Mouse (Mus musculus) liver, embryonic 16.5 days (tissue): ENCODE results near the gene Gata2. TPM values are rescaled to one million over a fixed set of nuclear protein-coding genes. Genes with fewer than 3 reads are reported as not detected.

Experiments used
- ATAC-seq: fragments of 200-750 bp; cut with Nextera tagmentation; 2 replicates; pipeline ENCODE4 v1.8.0; 2017; ENCODE audit warnings: low read depth, mild to moderate bottlenecking, moderate number of reproducible peaks, moderate library complexity
- H3K27ac ChIP-seq: fragments of 300-500 bp; sonication (generic); 2 replicates; pipeline ENCODE4 v1.5.1; 2014; ENCODE audit warnings: mild to moderate bottlenecking, low read length
- H3K27me3 ChIP-seq: fragments of 300-500 bp; sonication (generic); 2 replicates; pipeline ENCODE4 v1.6.1; 2014; ENCODE audit warnings: low read depth, low read length, mixed read lengths; ENCODE audit not compliant: control insufficient read depth, insufficient read depth
- H3K36me3 ChIP-seq: fragments of 300-500 bp; sonication (generic); 2 replicates; pipeline ENCODE4 v1.6.1; 2014; ENCODE audit warnings: mild to moderate bottlenecking; ENCODE audit not compliant: control insufficient read depth, insufficient read depth
- H3K4me1 ChIP-seq: fragments of 300-500 bp; sonication (generic); 2 replicates; pipeline ENCODE4 v1.6.1; 2014; ENCODE audit warnings: low read depth, low read length, mixed read lengths; ENCODE audit not compliant: control insufficient read depth
- H3K4me2 ChIP-seq: fragments of 300-500 bp; sonication (generic); 2 replicates; pipeline ENCODE4 v1.6.1; 2014; ENCODE audit warnings: low read depth, low read length, mixed read lengths
- H3K4me3 ChIP-seq: fragments of 300-500 bp; sonication (generic); 2 replicates; pipeline ENCODE4 v1.5.1; 2014; ENCODE audit warnings: low read depth, mild to moderate bottlenecking, low read length
- H3K9ac ChIP-seq: fragments of 300-500 bp; sonication (generic); 2 replicates; pipeline ENCODE4 v1.6.1; 2014; ENCODE audit warnings: low read depth, low read length
- H3K9me3 ChIP-seq: fragments of 300-500 bp; sonication (generic); replicated peaks from 2 replicates; pipeline ENCODE4 v1.6.1; 2016; ENCODE audit warnings: low read length; ENCODE audit not compliant: control insufficient read depth
- WGBS: fragments of 180-500 bp; shearing (Covaris S2); extraction: QIAGEN DNeasy Blood & Tissue Kit; methylation state at CpG from one replicate; pipeline ENCODE4 v1.1.7; 2014; ENCODE audit not compliant: insufficient replicate concordance; 5-methylcytosine and 5-hydroxymethylcytosine counted together
- polyA plus RNA-seq: library from polyadenylated mRNA; unstranded; fragments of >200 nt; fragmentation: Nextera tagmentation; extraction: Ambion mirVana; gene quantifications from 2 replicates; pipeline ENCODE4 v1.2.1, GENCODE M21; 2015

The Gata2 gene
- polyA plus RNA-seq, 1 experiment from 2014 or later = 3.0 TPM

DNA sequence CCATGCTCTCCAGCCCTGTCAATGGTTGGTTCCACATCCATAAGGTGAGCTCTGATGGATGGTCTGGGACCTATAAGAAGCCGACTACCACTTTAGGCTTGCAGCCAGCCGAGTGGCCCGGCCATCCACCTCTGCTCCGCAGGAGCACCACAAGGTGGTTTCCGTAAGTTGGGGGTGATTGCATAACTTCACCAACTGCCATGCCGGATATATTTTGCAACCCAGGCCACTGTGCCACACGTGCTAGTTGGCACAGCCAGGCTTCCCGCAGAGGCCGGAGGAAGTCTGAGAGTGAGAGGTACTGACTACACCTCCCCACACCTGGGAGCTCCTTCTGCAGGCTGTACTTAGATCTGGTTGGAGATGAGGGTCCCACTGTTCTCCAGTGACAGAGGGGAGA lies 27.6 kb upstream of the Gata2 start:
- Histone ChIP-seq H3K4me1 (no peaks in the 10 kb centered on the region), H3K9me3 (no peaks in the 10 kb centered on the region), H3K27me3 (no peaks in the 10 kb centered on the region), H3K27ac (no peak overlapping the region), H3K36me3 (no peaks in the 10 kb centered on the region), H3K4me3 (no peak overlapping the region), H3K4me2 (no peak overlapping the region), H3K9ac (no peak overlapping the region)
- 70% methylated on average over 9 of the region's 9 CpGs for WGBS
- no peak for ATAC-seq

GRCm38 (mm10) chr6:88174191-88174590 lies 19.5 kb upstream of the Gata2 start:
- no peak overlapping the region for H3K9ac ChIP-seq
- no peaks in the 10 kb centered on the region for H3K36me3 ChIP-seq
- no peaks in the 10 kb centered on the region; the same call in 1 of the 2 replicates for H3K9me3 ChIP-seq
- no peak overlapping the region for H3K4me3 ChIP-seq
- no peaks in the 10 kb centered on the region for H3K27me3 ChIP-seq
- H3K4me2 ChIP-seq = no peak overlapping the region
- H3K27ac ChIP-seq = no peak overlapping the region
- 57% methylated on average over 3 of the region's 3 CpGs for WGBS
- no peaks in the 10 kb centered on the region for H3K4me1 ChIP-seq
- no peak for ATAC-seq

- H3K9me3 ChIP-seq = no peaks in the 10 kb centered on the region; the same call in 1 of the 2 replicates
- 82% methylated on average over 2 of the region's 2 CpGs for WGBS
These were observed 19.0 kb upstream of the Gata2 start for GRCm38 (mm10) chr6:88174676-88175075.

GRCm38 (mm10) chr6:88184671-88185070 lies 9.0 kb upstream of the Gata2 start:
- 34% methylated on average over 4 of the region's 4 CpGs for WGBS
- Histone ChIP-seq H3K4me1 (peaks cover 6% of the 10 kb centered on the region), H3K4me2 (no peak overlapping the region), H3K27me3 (peaks cover 27% of the 10 kb centered on the region), H3K9ac (no peak overlapping the region), H3K9me3 (no peaks in the 10 kb centered on the region), H3K4me3 (no peak overlapping the region), H3K36me3 (no peaks in the 10 kb centered on the region), H3K27ac (no peak overlapping the region)
- no peak for ATAC-seq

More at GRCm38 (mm10) chr6:88174676-88175075, 19.0 kb upstream of the Gata2 start:
- no peak overlapping the region for H3K9ac ChIP-seq
- no peak overlapping the region for H3K4me2 ChIP-seq
- no peaks in the 10 kb centered on the region for H3K27me3 ChIP-seq
- no peaks in the 10 kb centered on the region for H3K36me3 ChIP-seq
- no peaks in the 10 kb centered on the region for H3K4me1 ChIP-seq
- H3K27ac ChIP-seq = no peak overlapping the region
- no peak overlapping the region for H3K4me3 ChIP-seq
- no peak for ATAC-seq

- H3K27me3 ChIP-seq = peaks cover 62% of the 10 kb centered on the region
- no peaks in the 10 kb centered on the region for H3K36me3 ChIP-seq
These were observed 5.5 kb upstream of the Gata2 start for GRCm38 (mm10) chr6:88188148-88188547.

GRCm38 (mm10) chr6:88189312-88190042 lies 4.2 kb upstream of the Gata2 start:
- Histone ChIP-seq H3K9ac (peak overlapping the region; percentile 39), H3K9me3 (no peaks in the 10 kb centered on the region), H3K4me1 (peaks cover 24% of the 10 kb centered on the region), H3K4me3 (peak overlapping the region; percentile 66), H3K36me3 (no peaks in the 10 kb centered on the region), H3K4me2 (peak overlapping the region; percentile 82), H3K27me3 (peaks cover 75% of the 10 kb centered on the region), H3K27ac (no peak overlapping the region)
- WGBS = 2% methylated on average over 56 of the region's 56 CpGs
- peak; percentile 75 for ATAC-seq

More at GRCm38 (mm10) chr6:88188148-88188547, 5.5 kb upstream of the Gata2 start:
- Histone ChIP-seq H3K27ac (no peak overlapping the region), H3K9ac (no peak overlapping the region), H3K4me3 (no peak overlapping the region), H3K9me3 (no peaks in the 10 kb centered on the region), H3K4me2 (no peak overlapping the region), H3K4me1 (peaks cover 16% of the 10 kb centered on the region)
- no peak for ATAC-seq
- 69% methylated on average over 6 of the region's 6 CpGs for WGBS

- no peak overlapping the region for H3K9ac ChIP-seq
- 11% methylated on average over 13 of the region's 13 CpGs for WGBS
- ATAC-seq = no peak
- peaks cover 24% of the 10 kb centered on the region for H3K4me1 ChIP-seq
- H3K9me3 ChIP-seq = no peaks in the 10 kb centered on the region
- H3K36me3 ChIP-seq = no peaks in the 10 kb centered on the region
- H3K4me3 ChIP-seq = peak overlapping the region; percentile 66
- H3K4me2 ChIP-seq = peak overlapping the region; percentile 82
- H3K27me3 ChIP-seq = peaks cover 80% of the 10 kb centered on the region
- no peak overlapping the region for H3K27ac ChIP-seq
These were observed 3.7 kb upstream of the Gata2 start for GRCm38 (mm10) chr6:88190043-88190309.

GRCm38 (mm10) chr6:88190310-88191023 lies 3.2 kb upstream of the Gata2 start:
- no peak overlapping the region for H3K4me3 ChIP-seq
- H3K9me3 ChIP-seq = no peaks in the 10 kb centered on the region
- no peaks in the 10 kb centered on the region for H3K36me3 ChIP-seq
- 0 out of 2 replicates have a peak overlapping the region, but pooled peaks have one; percentile 82 for H3K4me2 ChIP-seq
- ATAC-seq = 0 out of 2 replicates have a peak, but pooled peaks have one; percentile 1
- H3K4me1 ChIP-seq = peaks cover 24% of the 10 kb centered on the region
- H3K9ac ChIP-seq = no peak overlapping the region
- 12% methylated on average over 49 of the region's 49 CpGs for WGBS
- no peak overlapping the region for H3K27ac ChIP-seq
- peaks cover 85% of the 10 kb centered on the region for H3K27me3 ChIP-seq

DNA sequence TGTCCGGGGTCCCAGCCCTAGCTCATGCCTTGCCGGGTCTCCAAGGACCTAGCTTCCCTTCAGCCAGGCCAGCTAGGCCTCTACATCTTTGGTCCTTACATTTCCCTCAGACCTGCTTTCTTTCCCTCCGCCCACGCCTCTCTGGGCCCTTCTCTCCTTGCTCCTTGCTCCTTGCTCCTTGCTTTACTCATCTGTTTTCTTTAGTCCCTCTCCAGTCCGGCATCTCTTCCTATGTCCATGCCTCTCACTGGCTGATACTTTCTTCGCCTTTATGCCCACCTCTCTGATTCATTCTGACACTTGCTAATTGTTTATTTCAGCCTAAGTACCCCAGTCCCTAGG lies 2.7 kb upstream of the Gata2 start:
- Histone ChIP-seq H3K9me3 (no peaks in the 10 kb centered on the region), H3K4me3 (no peak overlapping the region), H3K27ac (no peak overlapping the region), H3K9ac (no peak overlapping the region), H3K4me2 (no peak overlapping the region), H3K4me1 (peaks cover 24% of the 10 kb centered on the region), H3K36me3 (no peaks in the 10 kb centered on the region), H3K27me3 (peaks cover 86% of the 10 kb centered on the region)
- WGBS = 44% methylated on average over 6 of the region's 6 CpGs
- no peak for ATAC-seq
